Mouse (Mus musculus): ENCODE results near the gene Ptprn2. TPM values are rescaled to one million over a fixed set of nuclear protein-coding genes. Genes with fewer than 3 reads are reported as not detected.
"Not testable (repeated sequence)": the region's sequence is repeated elsewhere in the genome, so short reads cannot be mapped to it uniquely, and the experiment has no call there.

The Ptprn2 gene
- polyA plus RNA-seq, 1 experiment from 2014 or later: 0.14 TPM

GRCm38 (mm10) chr12:116564441-116564840 is 78.9 kb downstream of the Ptprn2 start:
- no peak for TF ChIP-seq EP300 (IDR thresholded peaks at IDR 0.05; ENCODE audit: low read depth)
- TF ChIP-seq CTCF (IDR thresholded peaks at IDR 0.05; ENCODE audit: low read depth): no peak
- H3K27ac ChIP-seq (ENCODE audit: low read depth): no peak overlapping the region
- DNase-seq (no peak), ATAC-seq (no peak)
- H3K9ac ChIP-seq (replicated peaks): no peak overlapping the region
- H3K4me1 ChIP-seq (ENCODE audit: insufficient read depth): no peaks in the 10 kb centered on the region
- no peak overlapping the region for H3K4me3 ChIP-seq (ENCODE audit: low read depth, low read length)
- no peaks in the 10 kb centered on the region for H3K27me3 ChIP-seq (ENCODE audit: insufficient read depth, low read length)
- H3K4me2 ChIP-seq (ENCODE audit: low read depth, low read length): no peak overlapping the region
- 64% methylated on average over 8 of the region's 8 CpGs for WGBS (ENCODE audit: insufficient replicate concordance)
- H3K9me3 ChIP-seq (ENCODE audit: low read length): no peaks in the 10 kb centered on the region
- H3K36me3 ChIP-seq (replicated peaks; ENCODE audit: insufficient read depth, low read length): no peaks in the 10 kb centered on the region

GRCm38 (mm10) chr12:116566672-116567071 is 81.2 kb downstream of the Ptprn2 start:
- no peak for DNase-seq
- Histone ChIP-seq H3K9me3 (ENCODE audit: low read length) (no peaks in the 10 kb centered on the region), H3K4me2 (ENCODE audit: low read depth, low read length) (no peak overlapping the region), H3K27ac (ENCODE audit: low read depth) (no peak overlapping the region), H3K9ac (replicated peaks) (no peak overlapping the region), H3K4me1 (ENCODE audit: insufficient read depth) (no peaks in the 10 kb centered on the region), H3K36me3 (replicated peaks; ENCODE audit: insufficient read depth, low read length) (no peaks in the 10 kb centered on the region), H3K4me3 (ENCODE audit: low read depth, low read length) (no peak overlapping the region), H3K27me3 (ENCODE audit: insufficient read depth, low read length) (no peaks in the 10 kb centered on the region)
- TF ChIP-seq CTCF (IDR thresholded peaks at IDR 0.05; ENCODE audit: low read depth) (no peak), EP300 (IDR thresholded peaks at IDR 0.05; ENCODE audit: low read depth) (no peak)
- 48% methylated on average over 1 of the region's 1 CpGs for WGBS (ENCODE audit: insufficient replicate concordance)
- ATAC-seq: no peak

- DNase-seq (no peak), ATAC-seq (no peak)
- 74% methylated on average over 2 of the region's 2 CpGs for WGBS (ENCODE audit: insufficient replicate concordance)
- no peaks in the 10 kb centered on the region for H3K27me3 ChIP-seq (ENCODE audit: insufficient read depth, low read length)
- no peak overlapping the region for H3K4me2 ChIP-seq (ENCODE audit: low read depth, low read length)
- TF ChIP-seq CTCF (IDR thresholded peaks at IDR 0.05; ENCODE audit: low read depth) (no peak), EP300 (IDR thresholded peaks at IDR 0.05; ENCODE audit: low read depth) (no peak)
- no peaks in the 10 kb centered on the region for H3K36me3 ChIP-seq (replicated peaks; ENCODE audit: insufficient read depth, low read length)
- H3K9ac ChIP-seq (replicated peaks): no peak overlapping the region
- no peak overlapping the region for H3K4me3 ChIP-seq (ENCODE audit: low read depth, low read length)
- H3K27ac ChIP-seq (ENCODE audit: low read depth): no peak overlapping the region
- no peaks in the 10 kb centered on the region for H3K9me3 ChIP-seq (ENCODE audit: low read length)
- no peaks in the 10 kb centered on the region for H3K4me1 ChIP-seq (ENCODE audit: insufficient read depth)
Observed at GRCm38 (mm10) chr12:116567170-116567569, 81.7 kb downstream of the Ptprn2 start.

GRCm38 (mm10) chr12:116569568-116569967 is 84.0 kb downstream of the Ptprn2 start:
- TF ChIP-seq EP300 (IDR thresholded peaks at IDR 0.05; ENCODE audit: low read depth): no peak
- TF ChIP-seq CTCF (IDR thresholded peaks at IDR 0.05; ENCODE audit: low read depth): no peak
- Histone ChIP-seq H3K36me3 (replicated peaks; ENCODE audit: insufficient read depth, low read length) (no peaks in the 10 kb centered on the region), H3K4me3 (ENCODE audit: low read depth, low read length) (no peak overlapping the region), H3K4me1 (ENCODE audit: insufficient read depth) (no peaks in the 10 kb centered on the region), H3K27me3 (ENCODE audit: insufficient read depth, low read length) (no peaks in the 10 kb centered on the region), H3K9ac (replicated peaks) (no peak overlapping the region), H3K9me3 (ENCODE audit: low read length) (no peaks in the 10 kb centered on the region), H3K4me2 (ENCODE audit: low read depth, low read length) (no peak overlapping the region), H3K27ac (ENCODE audit: low read depth) (no peak overlapping the region)
- 58% methylated on average over 1 of the region's 1 CpGs for WGBS (ENCODE audit: insufficient replicate concordance)
- DNase-seq (no peak), ATAC-seq (no peak)

GRCm38 (mm10) chr12:116574102-116574501 is 88.6 kb downstream of the Ptprn2 start:
- 68% methylated on average over 5 of the region's 5 CpGs for WGBS (ENCODE audit: insufficient replicate concordance)
- TF ChIP-seq CTCF (IDR thresholded peaks at IDR 0.05; ENCODE audit: low read depth) (no peak), EP300 (IDR thresholded peaks at IDR 0.05; ENCODE audit: low read depth) (no peak)

GRCm38 (mm10) chr12:116574720-116575119 is 89.2 kb downstream of the Ptprn2 start:
- TF ChIP-seq CTCF (IDR thresholded peaks at IDR 0.05; ENCODE audit: low read depth) (no peak), EP300 (IDR thresholded peaks at IDR 0.05; ENCODE audit: low read depth) (no peak)
- no peaks in the 10 kb centered on the region for H3K36me3 ChIP-seq (replicated peaks; ENCODE audit: insufficient read depth, low read length)
- DNase-seq: no peak
- H3K4me2 ChIP-seq (ENCODE audit: low read depth, low read length): no peak overlapping the region
- no peak overlapping the region for H3K9ac ChIP-seq (replicated peaks)
- no peaks in the 10 kb centered on the region for H3K9me3 ChIP-seq (ENCODE audit: low read length)
- no peak overlapping the region for H3K27ac ChIP-seq (ENCODE audit: low read depth)
- ATAC-seq: no peak
- WGBS (ENCODE audit: insufficient replicate concordance): 65% methylated on average over 5 of the region's 5 CpGs
- H3K27me3 ChIP-seq (ENCODE audit: insufficient read depth, low read length): no peaks in the 10 kb centered on the region
- H3K4me3 ChIP-seq (ENCODE audit: low read depth, low read length): no peak overlapping the region
- H3K4me1 ChIP-seq (ENCODE audit: insufficient read depth): no peaks in the 10 kb centered on the region

More at GRCm38 (mm10) chr12:116574102-116574501, 88.6 kb downstream of the Ptprn2 start:
- no peaks in the 10 kb centered on the region for H3K27me3 ChIP-seq (ENCODE audit: insufficient read depth, low read length)
- no peaks in the 10 kb centered on the region for H3K4me1 ChIP-seq (ENCODE audit: insufficient read depth)
- no peak overlapping the region for H3K9ac ChIP-seq (replicated peaks)
- no peak overlapping the region for H3K4me3 ChIP-seq (ENCODE audit: low read depth, low read length)
- no peaks in the 10 kb centered on the region for H3K9me3 ChIP-seq (ENCODE audit: low read length)
- no peak for DNase-seq
- H3K4me2 ChIP-seq (ENCODE audit: low read depth, low read length): no peak overlapping the region
- no peak for ATAC-seq
- H3K27ac ChIP-seq (ENCODE audit: low read depth): no peak overlapping the region
- H3K36me3 ChIP-seq (replicated peaks; ENCODE audit: insufficient read depth, low read length): no peaks in the 10 kb centered on the region

GRCm38 (mm10) chr12:116577917-116578316 is 92.4 kb downstream of the Ptprn2 start:
- not testable (repeated sequence) for ATAC-seq; H3K4me1 ChIP-seq (ENCODE audit: insufficient read depth)

More at GRCm38 (mm10) chr12:116577917-116578316, 92.4 kb downstream of the Ptprn2 start:
- not testable (repeated sequence) for H3K36me3 ChIP-seq (replicated peaks; ENCODE audit: insufficient read depth, low read length); H3K27me3 ChIP-seq (ENCODE audit: insufficient read depth, low read length); DNase-seq; H3K9me3 ChIP-seq (ENCODE audit: low read length); H3K4me3 ChIP-seq (ENCODE audit: low read depth, low read length); H3K27ac ChIP-seq (ENCODE audit: low read depth); H3K9ac ChIP-seq (replicated peaks); H3K4me2 ChIP-seq (ENCODE audit: low read depth, low read length)
- WGBS (ENCODE audit: insufficient replicate concordance): 56% methylated on average over 1 of the region's 1 CpGs

Data from liver, postnatal 0 days (tissue).